Mouse (Mus musculus) hindbrain, embryonic 13.5 days (tissue): ENCODE measurements around the gene Phpt1. TPM values are rescaled to one million over a fixed set of nuclear protein-coding genes. Genes with fewer than 3 reads are reported as not detected.

Experiments used
- ATAC-seq: fragments of 200-750 bp; cut with Nextera tagmentation; 2 replicates; pipeline ENCODE4 v1.8.0; 2017; ENCODE audit warnings: moderate TSS enrichment; ENCODE audit not compliant: low FRiP score
- H3K27ac ChIP-seq: fragments of 300-500 bp; sonication (generic); 2 replicates; pipeline ENCODE4 v1.5.1; 2015; ENCODE audit warnings: inconsistent platforms, mild to moderate bottlenecking, moderate library complexity
- H3K27me3 ChIP-seq: fragments of 300-500 bp; sonication (generic); 2 replicates; pipeline ENCODE4 v1.6.1; 2015; ENCODE audit warnings: mild to moderate bottlenecking, inconsistent platforms
- H3K36me3 ChIP-seq: fragments of 300-500 bp; sonication (generic); 2 replicates; pipeline ENCODE4 v1.6.1; 2015; ENCODE audit warnings: mild to moderate bottlenecking, inconsistent platforms
- H3K4me1 ChIP-seq: fragments of 300-500 bp; sonication (generic); replicated peaks from 2 replicates; pipeline ENCODE4 v1.6.1; 2015; ENCODE audit warnings: inconsistent platforms
- H3K4me2 ChIP-seq: fragments of 300-500 bp; sonication (generic); 2 replicates; pipeline ENCODE4 v1.6.1; 2015; ENCODE audit warnings: inconsistent platforms, mild to moderate bottlenecking, moderate library complexity
- H3K4me3 ChIP-seq: fragments of 300-500 bp; sonication (generic); 2 replicates; pipeline ENCODE4 v1.5.1; 2015; ENCODE audit warnings: mild to moderate bottlenecking, inconsistent platforms
- H3K9ac ChIP-seq: fragments of 300-500 bp; sonication (generic); 2 replicates; pipeline ENCODE4 v1.6.1; 2015; ENCODE audit warnings: mild to moderate bottlenecking, inconsistent platforms
- H3K9me3 ChIP-seq: fragments of 300-500 bp; sonication (generic); 2 replicates; pipeline ENCODE4 v1.6.1; 2016; ENCODE audit warnings: inconsistent platforms
- WGBS: fragments of 180-500 bp; shearing (Covaris S2); methylation state at CpG from one replicate; pipeline ENCODE4 v1.1.7; 2015; 5-methylcytosine and 5-hydroxymethylcytosine counted together
- polyA plus RNA-seq: library from polyadenylated mRNA; unstranded; fragments of >200 nt; fragmentation: Nextera tagmentation; extraction: Ambion mirVana; gene quantifications from 2 replicates; pipeline ENCODE4 v1.2.1, GENCODE M21; 2015

Phpt1 gene
- polyA plus RNA-seq = 179 and 182 TPM in 2 replicates

DNA sequence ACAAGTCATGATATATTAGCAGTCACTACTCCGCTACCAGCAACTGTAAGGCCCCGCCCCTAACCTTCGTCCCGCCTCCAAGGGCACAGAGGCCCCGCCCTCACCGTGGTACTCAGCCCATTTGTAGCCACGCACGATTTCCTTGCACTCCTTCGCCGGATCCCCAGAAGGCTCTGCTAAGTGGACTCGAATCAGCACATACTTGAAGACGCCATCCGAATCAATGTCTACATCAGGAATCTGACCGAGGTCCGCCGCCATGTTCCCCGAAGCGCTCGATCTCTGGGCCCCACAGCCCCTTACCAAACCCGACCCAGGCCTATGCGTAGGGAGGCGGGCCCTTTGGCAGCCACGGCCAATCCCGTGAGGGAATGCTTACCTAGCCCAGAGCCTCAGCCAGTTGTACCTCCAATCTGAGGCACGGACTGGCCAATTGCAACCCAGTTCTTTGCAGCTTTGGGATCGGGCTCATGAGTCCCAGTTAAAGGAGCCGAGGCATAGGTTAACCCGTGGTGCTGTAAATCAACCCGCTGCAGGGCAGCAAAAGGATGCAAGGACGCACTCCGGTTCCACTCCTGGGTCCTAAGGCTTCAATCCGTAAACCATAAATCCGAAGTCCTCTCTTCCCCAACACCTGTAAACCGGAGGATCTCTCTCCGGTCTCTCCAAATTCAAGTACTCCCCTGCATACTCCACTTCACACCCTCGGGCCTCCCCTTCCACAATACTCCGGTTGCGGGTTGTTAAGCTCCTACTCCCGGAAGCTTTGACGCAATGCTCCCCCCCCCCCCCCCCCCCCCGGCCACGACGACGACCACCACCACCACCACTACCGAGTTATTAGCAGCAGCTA is at the start of gene Phpt1, which contains the start of gene Mamdc4:
Gene Phpt1, minus strand, starts transcription at position 646 of the 853 bp plus-strand sequence.
Gene Mamdc4, minus strand, starts transcription at position 267 of the 853 bp plus-strand sequence.
- ATAC-seq = peak; percentile 97
- WGBS = under 1% methylated on average over 44 of the region's 45 CpGs
- peak within 1 kb of the TSS; percentile 64 for H3K4me3 ChIP-seq
- H3K36me3 ChIP-seq = peaks cover 18% of the 10 kb centered on the region
- peaks cover 57% of the 10 kb centered on the region for H3K4me1 ChIP-seq
- peaks cover 43% of the 10 kb centered on the region for H3K27me3 ChIP-seq
- peak within 1 kb of the TSS; percentile 91 for H3K27ac ChIP-seq
- H3K4me2 ChIP-seq = peak within 1 kb of the TSS; percentile 96
- H3K9ac ChIP-seq = peak within 1 kb of the TSS; percentile 81
- no peaks in the 10 kb centered on the region for H3K9me3 ChIP-seq

- no peaks in the 10 kb centered on the region for H3K9me3 ChIP-seq
- H3K4me2 ChIP-seq = peak within 1 kb of the TSS; percentile 68
- peak within 1 kb of the TSS; percentile 80 for H3K27ac ChIP-seq
- H3K36me3 ChIP-seq = no peaks in the 10 kb centered on the region
- 6% methylated on average over 34 of the region's 34 CpGs for WGBS
- H3K4me1 ChIP-seq = peaks cover 13% of the 10 kb centered on the region
- peak within 1 kb of the TSS; percentile 74 for H3K9ac ChIP-seq
- peak within 1 kb of the TSS; percentile 52 for H3K4me3 ChIP-seq
- peak; percentile 94 for ATAC-seq
- peaks cover 41% of the 10 kb centered on the region for H3K27me3 ChIP-seq
Measured at GRCm38 (mm10) chr2:25621229-25622200, 46.5 kb upstream of the Phpt1 start, which contains the start of gene Tmem141. Tmem141 (minus strand) TSS chr2:25622005.

DNA sequence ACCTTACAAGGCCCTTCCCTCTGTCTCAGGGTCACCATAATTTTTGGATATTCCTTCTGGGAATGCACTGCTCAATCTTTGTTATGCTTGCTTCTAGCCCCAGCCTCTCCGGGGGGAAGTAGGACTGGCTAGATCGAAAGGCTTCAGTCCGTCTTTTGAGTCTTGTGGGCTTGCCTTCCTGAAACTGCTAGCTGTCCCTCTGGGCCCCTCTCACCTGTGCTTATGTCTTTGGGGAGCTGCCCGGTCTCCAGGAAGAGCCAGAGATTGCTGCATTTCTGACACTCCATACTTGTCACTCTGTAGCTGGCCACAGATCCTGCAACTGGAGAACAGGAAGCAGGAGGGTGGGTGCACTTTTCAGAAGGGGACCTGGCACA is 45.8 kb upstream of the Phpt1 start:
- ATAC-seq = no peak
- WGBS = 91% methylated on average over 4 of the region's 4 CpGs
- H3K27ac ChIP-seq = no peak overlapping the region

GRCm38 (mm10) chr2:25620386-25620785 is 45.4 kb upstream of the Phpt1 start:
- Histone ChIP-seq H3K4me1 (peaks cover 20% of the 10 kb centered on the region), H3K9ac (peak overlapping the region; percentile 29; the same call in 1 of the 2 replicates), H3K27me3 (peaks cover 52% of the 10 kb centered on the region), H3K36me3 (no peaks in the 10 kb centered on the region), H3K4me3 (no peak overlapping the region), H3K9me3 (no peaks in the 10 kb centered on the region), H3K4me2 (no peak overlapping the region), H3K27ac (no peak overlapping the region)
- ATAC-seq = no peak
- WGBS = 84% methylated on average over 6 of the region's 6 CpGs

More for the DNA sequence above, 45.8 kb upstream of the Phpt1 start:
- Histone ChIP-seq H3K4me3 (peak overlapping the region; percentile 52; the same call in 1 of the 2 replicates), H3K27me3 (peaks cover 47% of the 10 kb centered on the region), H3K4me1 (peaks cover 20% of the 10 kb centered on the region), H3K4me2 (peak overlapping the region; percentile 68; the same call in 1 of the 2 replicates), H3K9ac (peak overlapping the region; percentile 74; the same call in 1 of the 2 replicates), H3K36me3 (no peaks in the 10 kb centered on the region), H3K9me3 (no peaks in the 10 kb centered on the region)

- no peak for ATAC-seq
- no peak within 1 kb of the TSS for H3K27ac ChIP-seq
- H3K9ac ChIP-seq = no peak within 1 kb of the TSS
- H3K36me3 ChIP-seq = no peaks in the 10 kb centered on the region
- H3K27me3 ChIP-seq = peaks cover 67% of the 10 kb centered on the region
- 85% methylated on average over 3 of the region's 3 CpGs for WGBS
- no peak within 1 kb of the TSS for H3K4me2 ChIP-seq
- no peak within 1 kb of the TSS for H3K4me3 ChIP-seq
- peaks cover 20% of the 10 kb centered on the region for H3K4me1 ChIP-seq
- H3K9me3 ChIP-seq = no peaks in the 10 kb centered on the region
Measured at GRCm38 (mm10) chr2:25617578-25617977, 42.6 kb upstream of the Phpt1 start, which contains the start of gene Ccdc183. Ccdc183 (minus strand) TSS chr2:25617678.

DNA sequence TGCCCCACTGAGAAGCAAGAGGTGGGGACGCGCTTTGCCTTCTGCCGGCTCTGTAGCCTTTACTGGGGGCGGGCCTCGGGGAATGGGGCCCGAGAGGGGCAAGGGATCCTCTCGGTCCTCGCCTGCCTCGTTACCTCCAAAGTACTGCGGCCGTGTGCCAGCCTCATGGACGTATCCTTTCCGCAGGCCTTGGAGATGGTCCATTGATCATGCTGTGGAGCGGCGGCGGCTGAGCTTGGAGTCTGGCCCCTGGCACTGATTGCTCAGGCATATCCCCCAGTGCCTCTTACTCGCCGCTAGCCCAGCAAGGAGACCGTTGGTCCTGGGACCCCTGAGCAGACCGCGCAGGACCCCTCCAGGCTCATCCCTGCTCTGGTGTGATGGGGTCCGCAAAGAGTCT is 41.4 kb upstream of the Phpt1 start:
- Histone ChIP-seq H3K4me1 (peaks cover 15% of the 10 kb centered on the region), H3K4me3 (no peak overlapping the region), H3K36me3 (no peaks in the 10 kb centered on the region), H3K9ac (no peak overlapping the region), H3K9me3 (no peaks in the 10 kb centered on the region), H3K4me2 (0 out of 2 replicates have a peak overlapping the region, but pooled peaks have one; percentile 13), H3K27me3 (peaks cover 75% of the 10 kb centered on the region), H3K27ac (no peak overlapping the region)
- WGBS = 24% methylated on average over 22 of the region's 22 CpGs
- ATAC-seq = no peak

DNA sequence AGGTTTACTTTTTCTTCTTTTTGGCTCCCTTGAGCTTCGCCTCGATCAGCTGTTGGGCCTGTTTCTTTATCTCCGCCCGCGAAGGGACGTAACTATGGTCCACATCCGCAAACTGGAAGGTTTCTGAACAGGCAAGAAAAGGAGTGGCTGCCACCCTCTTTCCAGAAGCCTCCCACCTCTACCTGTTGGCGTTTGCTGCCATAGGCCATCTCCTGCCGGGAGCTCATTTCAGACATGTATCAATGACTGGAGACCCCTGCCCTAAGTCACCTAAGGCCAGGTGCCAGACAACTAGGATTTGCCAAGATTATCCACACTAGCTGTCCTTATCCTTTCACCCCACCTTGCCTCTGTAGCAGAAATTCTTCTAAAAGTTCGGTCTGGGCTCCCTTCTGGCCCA is 33.6 kb upstream of the Phpt1 start:
- peaks cover 25% of the 10 kb centered on the region for H3K27me3 ChIP-seq
- ATAC-seq = no peak

GRCm38 (mm10) chr2:25607761-25608622 is 33.0 kb upstream of the Phpt1 start, which contains the start of gene Rabl6:
Rabl6 (minus strand) TSS chr2:25608521.
- Histone ChIP-seq H3K9ac (peak within 1 kb of the TSS; percentile 96), H3K4me3 (peak within 1 kb of the TSS; percentile 99), H3K27me3 (peaks cover 23% of the 10 kb centered on the region), H3K9me3 (no peaks in the 10 kb centered on the region), H3K4me2 (peak within 1 kb of the TSS; percentile 68), H3K4me1 (peaks cover 23% of the 10 kb centered on the region), H3K36me3 (peaks cover 8% of the 10 kb centered on the region), H3K27ac (peak within 1 kb of the TSS; percentile 95)
- under 1% methylated on average over 80 of the region's 80 CpGs for WGBS
- peak; percentile 93 for ATAC-seq

More for the DNA sequence above, 33.6 kb upstream of the Phpt1 start:
- H3K4me1 ChIP-seq = peaks cover 23% of the 10 kb centered on the region
- peak overlapping the region; percentile 96 for H3K9ac ChIP-seq
- no peaks in the 10 kb centered on the region for H3K9me3 ChIP-seq
- H3K4me2 ChIP-seq = peak overlapping the region; percentile 68
- peak overlapping the region; percentile 99 for H3K4me3 ChIP-seq
- H3K27ac ChIP-seq = peak overlapping the region; percentile 95
- peaks cover 4% of the 10 kb centered on the region; the same call in 1 of the 2 replicates for H3K36me3 ChIP-seq
- 66% methylated on average over 10 of the region's 10 CpGs for WGBS

DNA sequence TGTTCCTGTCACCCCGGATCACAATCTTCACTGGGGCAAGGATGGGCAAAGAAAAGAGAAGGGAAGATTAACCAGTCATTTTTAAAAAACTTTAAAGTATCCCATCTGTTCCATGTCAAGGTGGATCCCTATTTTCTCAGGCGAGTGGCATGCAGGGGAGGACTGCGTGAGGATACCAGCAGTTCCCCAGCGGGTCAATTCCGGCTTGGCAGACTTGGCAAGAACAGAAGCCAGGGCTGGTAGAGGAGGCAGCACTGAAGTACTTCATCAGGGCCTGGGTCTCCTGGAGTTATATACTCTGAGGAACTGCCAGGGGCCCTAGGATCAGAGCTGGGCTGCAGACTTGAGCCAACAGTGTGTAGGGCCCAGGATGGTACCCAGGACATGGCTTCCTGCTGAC is 27.5 kb upstream of the Phpt1 start:
- Histone ChIP-seq H3K4me3 (no peak overlapping the region), H3K36me3 (peaks cover 63% of the 10 kb centered on the region), H3K4me1 (peaks cover 16% of the 10 kb centered on the region), H3K4me2 (no peak overlapping the region), H3K9me3 (no peaks in the 10 kb centered on the region), H3K9ac (no peak overlapping the region), H3K27me3 (no peaks in the 10 kb centered on the region), H3K27ac (no peak overlapping the region)
- no peak for ATAC-seq
- 95% methylated on average over 5 of the region's 5 CpGs for WGBS

GRCm38 (mm10) chr2:25600037-25600436 is 25.0 kb upstream of the Phpt1 start:
- no peak overlapping the region for H3K27ac ChIP-seq
- H3K36me3 ChIP-seq = peaks cover 88% of the 10 kb centered on the region
- no peak overlapping the region for H3K9ac ChIP-seq

DNA sequence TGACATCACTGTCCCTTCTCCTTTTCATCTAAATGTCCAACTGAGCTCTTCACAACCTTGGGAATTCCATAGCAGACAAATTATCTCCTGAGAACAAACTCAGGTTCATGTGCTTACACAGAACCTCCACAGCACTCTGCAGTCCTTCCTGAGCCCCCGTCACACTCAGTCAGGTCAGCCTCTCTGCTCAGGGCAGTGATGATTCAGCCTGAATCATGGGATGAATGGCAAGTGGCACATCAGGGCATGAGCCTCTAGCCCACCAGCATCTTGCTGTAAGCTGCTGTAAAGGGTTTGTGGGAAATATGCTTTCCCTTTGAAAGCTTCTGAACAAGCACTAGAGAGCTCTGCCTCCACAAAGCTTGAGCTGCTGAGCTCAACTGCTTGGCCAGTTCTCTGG is 23.7 kb upstream of the Phpt1 start:
- Histone ChIP-seq H3K27me3 (no peaks in the 10 kb centered on the region), H3K4me3 (no peak overlapping the region), H3K4me2 (no peak overlapping the region), H3K36me3 (peaks cover 92% of the 10 kb centered on the region), H3K9me3 (no peaks in the 10 kb centered on the region), H3K4me1 (no peaks in the 10 kb centered on the region), H3K27ac (no peak overlapping the region), H3K9ac (no peak overlapping the region)
- 100% methylated on average over 1 of the region's 1 CpGs for WGBS
- ATAC-seq = no peak

More at GRCm38 (mm10) chr2:25600037-25600436, 25.0 kb upstream of the Phpt1 start:
- ATAC-seq = no peak
- WGBS = 90% methylated on average over 2 of the region's 2 CpGs
- no peak overlapping the region for H3K4me3 ChIP-seq
- H3K9me3 ChIP-seq = no peaks in the 10 kb centered on the region
- H3K4me2 ChIP-seq = no peak overlapping the region
- H3K4me1 ChIP-seq = no peaks in the 10 kb centered on the region
- no peaks in the 10 kb centered on the region for H3K27me3 ChIP-seq
